Mouse (Mus musculus) intestine, embryonic 14.5 days (tissue): ENCODE data around the gene Kcnh2. TPM values are rescaled to one million over a fixed set of nuclear protein-coding genes. Genes with fewer than 3 reads are reported as not detected.

Experiments
- ATAC-seq: fragments of 200-750 bp; cut with Nextera tagmentation; replicated peaks from 2 replicates; pipeline ENCODE4 v1.8.0; 2017; ENCODE audit warnings: low read depth, moderate number of reproducible peaks, moderate TSS enrichment, moderate library complexity; ENCODE audit not compliant: low FRiP score, low TSS enrichment
- DNase-seq: peaks from one replicate; pipeline ENCODE4 v3.0.0-alpha.2; 2018; ENCODE audit warnings: low spot score
- H3K27ac ChIP-seq: fragments of 300-500 bp; sonication (generic); 2 replicates; pipeline ENCODE4 v1.5.1; 2014; ENCODE audit warnings: low read depth, mild to moderate bottlenecking, control low read depth
- H3K27me3 ChIP-seq: fragments of 300-500 bp; sonication (generic); replicated peaks from 2 replicates; pipeline ENCODE4 v1.6.1; 2014; ENCODE audit warnings: low read length, control low read depth; ENCODE audit not compliant: control insufficient read depth, insufficient read depth
- H3K36me3 ChIP-seq: fragments of 300-500 bp; sonication (generic); 2 replicates; pipeline ENCODE4 v1.6.1; 2014; ENCODE audit warnings: low read length, control low read depth; ENCODE audit not compliant: control insufficient read depth, insufficient read depth
- H3K4me1 ChIP-seq: fragments of 300-500 bp; sonication (generic); replicated peaks from 2 replicates; pipeline ENCODE4 v1.6.1; 2014; ENCODE audit warnings: low read length, control low read depth, mixed read lengths; ENCODE audit not compliant: control insufficient read depth, insufficient read depth
- H3K4me2 ChIP-seq: fragments of 300-500 bp; sonication (generic); 2 replicates; pipeline ENCODE4 v1.6.1; 2014; ENCODE audit warnings: low read length
- H3K4me3 ChIP-seq: fragments of 300-500 bp; sonication (generic); 2 replicates; pipeline ENCODE4 v1.5.1; 2014; ENCODE audit warnings: low read depth, low read length, control low read depth, mixed read lengths
- H3K9ac ChIP-seq: fragments of 300-500 bp; sonication (generic); 2 replicates; pipeline ENCODE4 v1.6.1; 2014; ENCODE audit warnings: mild to moderate bottlenecking, low read length
- H3K9me3 ChIP-seq: fragments of 300-500 bp; sonication (generic); 2 replicates; pipeline ENCODE4 v1.6.1; 2016; ENCODE audit warnings: low read length, control low read depth; ENCODE audit not compliant: control insufficient read depth
- WGBS: fragments of 180-500 bp; shearing (Covaris S2); extraction: QIAGEN DNeasy Blood & Tissue Kit; methylation state at CpG from one replicate; pipeline ENCODE4 v1.1.7; 2014; 5-methylcytosine and 5-hydroxymethylcytosine counted together
- polyA plus RNA-seq: library from polyadenylated mRNA; unstranded; fragments of >200 nt; fragmentation: Nextera tagmentation; extraction: Ambion mirVana; gene quantifications from 2 replicates; pipeline ENCODE4 v1.2.1, GENCODE M21; 2014

The Kcnh2 gene
- polyA plus RNA-seq, 1 experiment from 2014 or later = 11.2 TPM

GRCm38 (mm10) chr5:24357461-24357860 lies 6.1 kb upstream of the Kcnh2 start:
- Histone ChIP-seq H3K4me1 (peaks cover 13% of the 10 kb centered on the region; the same call in 1 of the 2 replicates), H3K27me3 (peaks cover 2% of the 10 kb centered on the region; the same call in 1 of the 2 replicates), H3K27ac (no peak overlapping the region), H3K9ac (no peak overlapping the region), H3K4me3 (no peak overlapping the region), H3K36me3 (no peaks in the 10 kb centered on the region), H3K9me3 (no peaks in the 10 kb centered on the region), H3K4me2 (no peak overlapping the region)
- DNase-seq (peak; percentile 96), ATAC-seq (peak; percentile 40; the same call in 1 of the 2 replicates)
- WGBS = 10% methylated on average over 7 of the region's 7 CpGs

GRCm38 (mm10) chr5:24356764-24357163 lies 5.4 kb upstream of the Kcnh2 start:
- no peak overlapping the region for H3K27ac ChIP-seq
- H3K9me3 ChIP-seq = no peaks in the 10 kb centered on the region
- DNase-seq (no peak), ATAC-seq (no peak)
- H3K27me3 ChIP-seq = peaks cover 2% of the 10 kb centered on the region; the same call in 1 of the 2 replicates
- no peak overlapping the region for H3K4me2 ChIP-seq
- H3K36me3 ChIP-seq = no peaks in the 10 kb centered on the region
- H3K4me3 ChIP-seq = no peak overlapping the region
- peaks cover 18% of the 10 kb centered on the region; the same call in 1 of the 2 replicates for H3K4me1 ChIP-seq
- H3K9ac ChIP-seq = no peak overlapping the region
- 52% methylated on average over 4 of the region's 4 CpGs for WGBS

- Histone ChIP-seq H3K4me2 (peak overlapping the region; percentile 90), H3K36me3 (no peaks in the 10 kb centered on the region), H3K4me1 (peaks cover 39% of the 10 kb centered on the region), H3K27me3 (peaks cover 2% of the 10 kb centered on the region; the same call in 1 of the 2 replicates), H3K9me3 (no peaks in the 10 kb centered on the region), H3K9ac (no peak overlapping the region), H3K27ac (peak overlapping the region; percentile 92), H3K4me3 (no peak overlapping the region)
- ATAC-seq (no peak), DNase-seq (no peak)
- 31% methylated on average over 4 of the region's 4 CpGs for WGBS
Observed at GRCm38 (mm10) chr5:24353327-24353726, 1.9 kb upstream of the Kcnh2 start.

DNA sequence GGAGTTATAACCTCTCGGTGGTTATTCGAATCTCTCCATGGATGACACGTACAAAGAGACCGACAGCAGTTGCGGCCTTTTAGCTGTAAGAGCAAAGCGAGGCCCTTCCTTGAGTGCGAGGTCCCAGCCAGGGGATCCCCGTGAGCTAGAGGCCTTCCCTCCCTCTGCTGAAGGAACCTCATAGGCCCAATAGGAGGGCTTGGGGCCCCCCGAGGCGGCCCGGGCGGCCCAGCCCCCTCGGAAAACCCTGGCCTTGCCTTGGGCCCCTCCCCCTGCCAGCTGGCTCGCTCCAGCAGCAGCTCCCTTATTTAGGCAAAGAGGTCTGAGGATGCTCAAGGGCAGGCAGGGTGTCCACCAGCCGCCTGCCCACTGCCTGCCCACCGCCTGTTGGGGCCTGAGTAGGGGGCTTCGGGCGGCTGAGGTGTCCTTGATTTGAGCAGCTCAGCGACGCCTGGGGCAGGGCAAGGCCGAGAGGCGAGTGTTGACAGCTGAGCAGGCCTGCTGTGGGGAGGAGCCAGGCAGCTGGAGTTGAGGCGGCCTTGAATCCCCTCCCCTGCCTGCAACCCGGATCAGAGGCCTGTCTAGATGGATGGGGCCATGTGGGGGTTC lies 951 bp upstream of the Kcnh2 start:
- ATAC-seq (peak; percentile 71), DNase-seq (peak; percentile 88)
- peak overlapping the region; percentile 74 for H3K9ac ChIP-seq
- H3K4me1 ChIP-seq = peaks cover 46% of the 10 kb centered on the region
- no peaks in the 10 kb centered on the region for H3K36me3 ChIP-seq
- no peaks in the 10 kb centered on the region for H3K9me3 ChIP-seq
- peak overlapping the region; percentile 68 for H3K4me3 ChIP-seq
- H3K27me3 ChIP-seq = peaks cover 2% of the 10 kb centered on the region; the same call in 1 of the 2 replicates
- H3K4me2 ChIP-seq = peak overlapping the region; percentile 90
- 2% methylated on average over 24 of the region's 24 CpGs for WGBS
- peak overlapping the region; percentile 92 for H3K27ac ChIP-seq

- WGBS = under 1% methylated on average over 38 of the region's 41 CpGs
- H3K27me3 ChIP-seq = peaks cover 2% of the 10 kb centered on the region; the same call in 1 of the 2 replicates
Observed at GRCm38 (mm10) chr5:24351701-24352171, 332 bp upstream of the Kcnh2 start.

GRCm38 (mm10) chr5:24350531-24351250 lies 713 bp downstream of the Kcnh2 start:
- Histone ChIP-seq H3K9me3 (no peaks in the 10 kb centered on the region), H3K27ac (peak overlapping the region; percentile 92; the same call in 1 of the 2 replicates), H3K9ac (peak overlapping the region; percentile 74), H3K27me3 (peaks cover 2% of the 10 kb centered on the region; the same call in 1 of the 2 replicates), H3K4me3 (peak overlapping the region; percentile 68), H3K4me2 (peak overlapping the region; percentile 90), H3K36me3 (0 out of 2 replicates have a peak, but pooled peaks cover 3% of the 10 kb centered on the region), H3K4me1 (peaks cover 52% of the 10 kb centered on the region)
- ATAC-seq (no peak), DNase-seq (no peak)
- 31% methylated on average over 15 of the region's 15 CpGs for WGBS

More at GRCm38 (mm10) chr5:24351701-24352171, 332 bp upstream of the Kcnh2 start:
- H3K9me3 ChIP-seq = no peaks in the 10 kb centered on the region
- peak overlapping the region; percentile 74 for H3K9ac ChIP-seq
- peak overlapping the region; percentile 90 for H3K4me2 ChIP-seq
- peak; percentile 70 for ATAC-seq
- H3K27ac ChIP-seq = peak overlapping the region; percentile 92
- H3K36me3 ChIP-seq = no peaks in the 10 kb centered on the region
- H3K4me3 ChIP-seq = peak overlapping the region; percentile 68
- H3K4me1 ChIP-seq = peaks cover 52% of the 10 kb centered on the region
- peak; percentile 89 for DNase-seq

DNA sequence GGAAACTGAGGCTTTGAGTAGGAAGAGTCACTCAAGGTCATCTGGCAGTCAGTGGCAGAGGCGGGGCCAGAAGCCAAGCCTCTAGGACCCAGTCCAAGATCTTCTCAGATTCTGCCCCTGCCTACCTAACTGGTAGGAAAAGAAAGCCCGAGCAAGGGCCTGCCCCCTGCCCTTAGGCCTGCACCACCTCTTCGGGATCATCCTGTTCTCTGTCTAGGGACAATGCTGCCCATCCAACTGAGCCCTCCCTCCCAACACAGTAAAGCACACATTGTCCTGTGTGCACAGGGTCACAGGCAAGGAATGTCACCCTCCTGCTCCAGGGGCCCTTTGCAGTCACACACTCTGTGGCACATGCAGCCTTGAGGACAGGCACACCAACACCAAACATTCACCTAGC lies 1.3 kb downstream of the Kcnh2 start:
- Histone ChIP-seq H3K4me1 (peaks cover 55% of the 10 kb centered on the region), H3K4me2 (peak overlapping the region; percentile 90), H3K36me3 (0 out of 2 replicates have a peak, but pooled peaks cover 3% of the 10 kb centered on the region), H3K27me3 (peaks cover 2% of the 10 kb centered on the region; the same call in 1 of the 2 replicates), H3K9ac (peak overlapping the region; percentile 74; the same call in 1 of the 2 replicates), H3K27ac (no peak overlapping the region), H3K4me3 (peak overlapping the region; percentile 68; the same call in 1 of the 2 replicates), H3K9me3 (no peaks in the 10 kb centered on the region)
- DNase-seq = no peak
- no peak for ATAC-seq
- WGBS = 48% methylated on average over 3 of the region's 3 CpGs

GRCm38 (mm10) chr5:24348546-24348945 lies 2.9 kb downstream of the Kcnh2 start:
- no peak for ATAC-seq
- Histone ChIP-seq H3K36me3 (0 out of 2 replicates have a peak, but pooled peaks cover 3% of the 10 kb centered on the region), H3K27me3 (no peaks in the 10 kb centered on the region), H3K4me3 (peak overlapping the region; percentile 42), H3K9ac (0 out of 2 replicates have a peak overlapping the region, but pooled peaks have one; percentile 13), H3K9me3 (no peaks in the 10 kb centered on the region), H3K27ac (peak overlapping the region; percentile 27; the same call in 1 of the 2 replicates), H3K4me2 (peak overlapping the region; percentile 90), H3K4me1 (peaks cover 67% of the 10 kb centered on the region)
- 0% methylated on average over 29 of the region's 30 CpGs for WGBS
- peak; percentile 69 for DNase-seq
